Mouse (Mus musculus) mesoderm, embryonic 11.5 days (tissue): ENCODE results near the gene A1bg.

Experiments used
- DNase-seq: peaks from one replicate; pipeline ENCODE4 v3.0.0-alpha.2; 2012; ENCODE audit warnings: low read depth, low spot score

The A1bg gene

GRCm38 (mm10) chr15:60922912-60923311 lies at the start of gene A1bg:
Gene A1bg, minus strand, starts transcription at chr15:60923012.
- no peak for DNase-seq

GRCm38 (mm10) chr15:60968549-60968861 lies 45.7 kb upstream of the A1bg start:
- no peak for DNase-seq

GRCm38 (mm10) chr15:60967841-60968548 lies 45.2 kb upstream of the A1bg start:
- DNase-seq: peak; percentile 71

GRCm38 (mm10) chr15:60925686-60926085 lies 2.9 kb upstream of the A1bg start:
- DNase-seq: no peak

- no peak for DNase-seq
These were observed 18.8 kb downstream of the A1bg start for GRCm38 (mm10) chr15:60903763-60904697.

- no peak for DNase-seq
These were observed 24.4 kb downstream of the A1bg start for GRCm38 (mm10) chr15:60898187-60898965.

GRCm38 (mm10) chr15:60896040-60896439 lies 26.8 kb downstream of the A1bg start:
- DNase-seq: no peak

- DNase-seq: no peak
These were observed 29.8 kb downstream of the A1bg start for GRCm38 (mm10) chr15:60892976-60893463.

- DNase-seq: no peak
These were observed 34.1 kb downstream of the A1bg start for GRCm38 (mm10) chr15:60888724-60889123.

GRCm38 (mm10) chr15:60875721-60876120 lies 47.1 kb downstream of the A1bg start:
- no peak for DNase-seq

GRCm38 (mm10) chr15:60862417-60862816 lies 60.4 kb downstream of the A1bg start:
- DNase-seq: no peak

GRCm38 (mm10) chr15:60855112-60855511 lies 67.7 kb downstream of the A1bg start:
- DNase-seq: no peak

- no peak for DNase-seq
These were observed 68.7 kb downstream of the A1bg start for GRCm38 (mm10) chr15:60854151-60854550.

- DNase-seq: peak; percentile 53
These were observed 69.4 kb downstream of the A1bg start, which contains the start of gene Fam84b for GRCm38 (mm10) chr15:60853231-60853999. Gene Fam84b, minus strand, starts transcription at chr15:60853778.

GRCm38 (mm10) chr15:60848630-60849029 lies 74.2 kb downstream of the A1bg start:
- no peak for DNase-seq
